Mouse (Mus musculus) thymus, postnatal 14 days (tissue): ENCODE measurements around the gene Ltbp1.
A peak's percentile ranks its signal among the peaks of the same experiment; 100 is the strongest.

Experiments used
- DNase-seq: peaks from one replicate; pipeline ENCODE4 v3.0.0; 2021

Ltbp1 gene

GRCm38 (mm10) chr17:75005281-75005684 is at the start of gene Ltbp1:
TSS of gene Ltbp1 (plus strand) at chr17:75005568.
- DNase-seq, result peak; percentile 44

GRCm38 (mm10) chr17:74959481-74960245 is 45.7 kb upstream of the Ltbp1 start:
- no peak for DNase-seq

GRCm38 (mm10) chr17:74963222-74963621 is 42.1 kb upstream of the Ltbp1 start:
- no peak for DNase-seq

GRCm38 (mm10) chr17:74963861-74964260 is 41.5 kb upstream of the Ltbp1 start:
- DNase-seq, result no peak

GRCm38 (mm10) chr17:74967298-74967848 is 38.0 kb upstream of the Ltbp1 start:
- DNase-seq, result no peak

GRCm38 (mm10) chr17:74968152-74968712 is 37.1 kb upstream of the Ltbp1 start:
- DNase-seq, result no peak

- DNase-seq, result no peak
Measured at GRCm38 (mm10) chr17:74968738-74969271, 36.6 kb upstream of the Ltbp1 start.

- no peak for DNase-seq
Measured at GRCm38 (mm10) chr17:74975192-74975591, 30.2 kb upstream of the Ltbp1 start.

- DNase-seq, result no peak
Measured at GRCm38 (mm10) chr17:74976167-74976985, 29.0 kb upstream of the Ltbp1 start.

- DNase-seq, result no peak
Measured at GRCm38 (mm10) chr17:74979767-74980166, 25.6 kb upstream of the Ltbp1 start.

GRCm38 (mm10) chr17:74981703-74982102 is 23.7 kb upstream of the Ltbp1 start:
- no peak for DNase-seq

- no peak for DNase-seq
Measured at GRCm38 (mm10) chr17:74982880-74983279, 22.5 kb upstream of the Ltbp1 start.

GRCm38 (mm10) chr17:74984071-74984470 is 21.3 kb upstream of the Ltbp1 start:
- DNase-seq, result no peak

- no peak for DNase-seq
Measured at GRCm38 (mm10) chr17:74984681-74985080, 20.7 kb upstream of the Ltbp1 start.

GRCm38 (mm10) chr17:74987067-74987466 is 18.3 kb upstream of the Ltbp1 start:
- no peak for DNase-seq

- DNase-seq, result no peak
Measured at GRCm38 (mm10) chr17:74989691-74990090, 15.7 kb upstream of the Ltbp1 start.

GRCm38 (mm10) chr17:74990561-74990960 is 14.8 kb upstream of the Ltbp1 start:
- no peak for DNase-seq

GRCm38 (mm10) chr17:74993726-74994581 is 11.4 kb upstream of the Ltbp1 start:
- peak; percentile 20 for DNase-seq

GRCm38 (mm10) chr17:74994582-74994893 is 10.8 kb upstream of the Ltbp1 start:
- no peak for DNase-seq

- DNase-seq, result no peak
Measured at GRCm38 (mm10) chr17:74995266-74995665, 10.1 kb upstream of the Ltbp1 start.

- no peak for DNase-seq
Measured at GRCm38 (mm10) chr17:75000066-75000465, 5.3 kb upstream of the Ltbp1 start.

- peak; percentile 75 for DNase-seq
Measured at GRCm38 (mm10) chr17:75004820-75005219, 548 bp upstream of the Ltbp1 start.
